Mouse (Mus musculus): ENCODE results near the gene Tbc1d2b.

Gene Tbc1d2b

DNA sequence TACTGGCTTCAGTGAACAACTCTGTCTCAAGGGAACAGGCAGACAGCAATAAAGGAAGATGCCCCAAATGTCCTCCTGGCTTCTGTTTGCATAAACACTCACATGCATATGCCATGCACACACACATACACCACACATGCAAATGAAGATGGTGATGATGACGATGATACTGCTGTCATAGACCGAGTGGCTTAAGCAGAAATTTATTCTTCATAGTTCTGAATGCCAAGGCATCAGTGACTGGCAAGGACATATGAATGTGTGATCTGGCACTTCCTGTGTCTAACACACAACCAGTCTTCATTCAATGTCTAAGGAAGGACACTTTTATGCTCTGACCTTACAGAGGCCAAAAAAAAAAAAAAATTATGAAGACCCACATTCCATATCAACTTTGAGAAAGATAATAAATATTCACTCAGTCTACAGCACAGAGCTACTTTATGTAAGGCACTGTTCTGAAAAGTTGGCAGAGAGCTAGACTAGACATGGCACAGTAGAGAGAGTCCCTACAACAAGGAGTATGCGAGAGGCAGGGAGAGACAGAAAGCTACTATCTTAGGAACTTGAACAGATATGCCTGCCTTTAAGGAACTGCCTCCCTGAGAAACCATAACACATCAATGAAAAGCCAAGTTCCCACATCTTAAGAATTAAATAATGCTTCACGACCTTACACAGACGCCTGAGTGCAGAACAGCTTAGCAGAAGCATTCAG is 5.1 kb downstream of the Tbc1d2b start:
- DNase-seq (ENCODE audit: low read depth, low spot score): no peak

DNA sequence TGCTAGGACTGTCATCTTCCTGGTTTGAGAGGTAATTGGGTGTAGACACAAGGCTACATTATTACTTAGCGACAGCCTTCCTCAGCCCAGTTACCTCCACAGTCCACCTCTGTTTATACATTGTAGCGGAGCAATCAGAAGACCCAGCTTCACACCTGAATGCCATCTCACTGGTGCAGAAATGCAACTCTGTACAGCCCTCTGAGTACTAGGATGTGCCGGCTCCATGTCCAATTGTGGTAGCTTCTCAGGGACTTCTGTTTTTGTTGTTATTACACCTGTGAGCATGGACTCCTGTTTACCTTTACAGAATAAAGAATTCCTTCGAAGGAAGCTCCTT is 7.3 kb downstream of the Tbc1d2b start:
- no peak for DNase-seq (ENCODE audit: low read depth, low spot score)

DNA sequence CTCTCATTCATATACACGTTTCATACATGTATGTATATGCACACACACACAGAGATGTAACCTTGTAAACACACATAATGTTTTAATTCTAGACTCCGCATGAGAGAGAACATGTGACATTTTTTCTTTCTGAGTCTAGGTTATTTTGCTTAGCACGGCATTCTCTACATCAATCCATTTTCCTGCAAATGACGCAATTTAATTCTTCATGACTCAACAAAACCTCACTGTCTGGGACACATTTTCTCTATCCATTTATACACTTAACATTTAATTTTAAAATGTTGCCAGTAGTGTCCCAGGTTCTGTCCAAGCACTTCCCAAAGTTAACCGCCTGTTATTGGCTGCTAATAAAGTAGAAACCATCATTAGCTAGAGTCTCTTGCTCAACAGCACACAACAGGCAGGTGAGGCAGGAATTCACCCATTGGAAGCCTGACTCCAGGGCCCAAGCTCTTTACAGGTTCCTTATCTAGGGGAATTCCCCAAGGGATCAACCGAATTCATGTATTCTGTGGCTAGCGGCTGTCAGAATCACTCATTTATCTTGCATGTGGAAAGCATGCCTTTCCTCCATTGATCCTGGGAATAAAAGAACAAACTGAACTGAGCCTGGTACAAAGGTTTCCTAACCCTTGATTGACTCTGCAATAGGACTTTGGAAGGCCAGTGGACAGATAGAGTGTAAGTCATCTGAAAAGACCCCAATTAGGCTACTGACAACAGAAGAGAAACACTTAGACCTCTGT is 7.8 kb downstream of the Tbc1d2b start:
- peak; percentile 59 for DNase-seq (ENCODE audit: low read depth, low spot score)

DNA sequence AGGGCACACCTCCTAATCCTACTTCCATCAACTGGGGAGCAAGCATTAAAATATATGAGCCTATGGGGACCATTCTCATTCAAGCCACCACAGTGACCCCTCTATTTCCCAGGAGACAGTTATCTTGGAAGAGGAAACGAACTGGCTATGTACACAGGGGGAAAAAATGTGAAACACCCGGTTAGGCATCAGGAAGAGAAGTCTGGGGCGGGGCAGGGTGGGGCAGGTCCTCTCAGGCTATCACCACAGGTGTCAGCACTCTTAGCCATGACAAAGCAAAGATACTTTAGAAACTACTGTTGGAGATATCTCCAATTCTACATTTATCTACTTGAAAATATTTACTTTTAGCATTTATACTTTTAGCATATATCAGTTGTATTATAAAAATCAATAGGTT is 8.5 kb downstream of the Tbc1d2b start:
- no peak for DNase-seq (ENCODE audit: low read depth, low spot score)

DNA sequence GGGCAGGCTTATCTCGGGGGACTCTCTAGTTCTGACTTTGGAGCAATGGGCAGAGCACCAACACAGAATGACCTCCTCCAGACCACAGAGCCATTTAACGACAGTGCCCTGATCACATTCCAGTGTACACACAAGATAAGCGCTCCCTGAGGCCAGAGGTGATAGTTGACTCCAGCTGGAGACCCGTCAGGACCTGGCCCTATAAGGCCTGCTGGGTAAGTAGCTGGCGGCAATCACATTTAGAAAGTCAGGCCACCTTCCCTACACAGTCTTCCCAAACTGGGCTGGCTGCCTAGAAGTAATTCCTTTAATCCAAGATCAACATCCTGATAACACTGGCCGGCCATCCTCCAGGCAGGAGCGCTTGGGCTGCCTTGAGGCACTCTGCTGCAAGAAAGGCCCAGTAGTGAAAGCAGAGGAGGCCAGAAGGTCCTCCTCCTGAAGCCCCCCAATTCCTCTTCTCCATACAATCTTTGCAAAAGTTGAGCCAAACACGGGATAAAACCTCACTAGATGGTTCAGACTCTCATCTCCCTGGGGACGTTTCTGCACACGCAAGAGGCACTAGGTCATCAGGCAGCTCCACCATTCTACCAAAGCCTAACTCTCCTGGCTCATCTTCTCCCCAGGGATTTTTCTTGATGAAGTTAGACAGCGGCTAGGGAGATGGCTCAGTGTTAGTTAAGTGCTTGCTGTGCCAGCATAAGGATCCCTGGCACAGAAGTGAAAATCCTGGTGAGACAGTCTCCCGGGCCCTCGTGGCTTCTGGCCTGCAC is 9.8 kb downstream of the Tbc1d2b start:
- peak; percentile 68 for DNase-seq (ENCODE audit: low read depth, low spot score)

DNA sequence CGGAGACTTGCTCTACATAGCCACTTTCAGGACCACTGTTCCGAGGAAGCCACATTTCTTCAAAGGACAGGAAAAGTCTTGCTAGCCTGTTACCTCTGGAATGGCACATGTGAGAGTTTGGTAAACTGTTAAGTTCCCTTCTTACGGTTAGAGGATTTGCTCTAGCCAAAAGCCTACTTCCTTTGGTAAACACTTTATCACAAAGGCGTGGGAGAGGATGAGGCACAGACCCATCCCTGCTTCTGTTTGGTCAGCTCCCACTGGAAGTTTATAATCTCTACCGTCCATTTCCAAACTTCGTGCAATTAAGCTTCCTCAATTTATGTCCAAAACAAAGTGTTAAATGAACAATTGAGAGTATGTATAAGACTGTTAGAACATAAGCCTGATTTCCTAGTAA is 10.5 kb downstream of the Tbc1d2b start:
- no peak for DNase-seq (ENCODE audit: low read depth, low spot score)

DNA sequence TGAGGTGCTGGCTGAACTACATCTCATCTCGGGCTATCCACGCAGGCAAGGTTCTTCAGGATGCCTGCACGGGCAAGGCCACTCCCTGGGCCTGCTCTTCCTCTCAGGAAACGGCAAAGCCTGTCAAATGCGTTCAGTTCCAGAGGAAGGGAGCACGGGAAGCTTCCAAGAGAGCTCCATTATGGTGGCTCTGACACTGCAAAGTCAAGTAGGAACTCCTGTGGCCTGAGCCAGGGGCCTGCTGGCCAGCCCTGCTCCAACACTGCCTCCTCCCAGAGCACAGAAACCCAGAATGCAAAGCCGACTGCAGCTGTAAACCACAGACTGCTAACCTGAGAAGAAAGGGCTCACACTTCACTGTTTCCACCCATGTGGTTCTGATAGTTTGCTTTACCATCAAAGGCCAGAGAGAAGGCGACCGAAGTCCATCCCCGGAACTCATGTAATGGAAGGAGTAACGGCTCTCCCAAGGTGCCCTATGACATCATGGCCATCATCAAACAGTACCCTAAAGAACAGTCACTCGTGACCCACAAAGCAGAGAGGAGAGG is 11.1 kb downstream of the Tbc1d2b start:
- DNase-seq (ENCODE audit: low read depth, low spot score): no peak

DNA sequence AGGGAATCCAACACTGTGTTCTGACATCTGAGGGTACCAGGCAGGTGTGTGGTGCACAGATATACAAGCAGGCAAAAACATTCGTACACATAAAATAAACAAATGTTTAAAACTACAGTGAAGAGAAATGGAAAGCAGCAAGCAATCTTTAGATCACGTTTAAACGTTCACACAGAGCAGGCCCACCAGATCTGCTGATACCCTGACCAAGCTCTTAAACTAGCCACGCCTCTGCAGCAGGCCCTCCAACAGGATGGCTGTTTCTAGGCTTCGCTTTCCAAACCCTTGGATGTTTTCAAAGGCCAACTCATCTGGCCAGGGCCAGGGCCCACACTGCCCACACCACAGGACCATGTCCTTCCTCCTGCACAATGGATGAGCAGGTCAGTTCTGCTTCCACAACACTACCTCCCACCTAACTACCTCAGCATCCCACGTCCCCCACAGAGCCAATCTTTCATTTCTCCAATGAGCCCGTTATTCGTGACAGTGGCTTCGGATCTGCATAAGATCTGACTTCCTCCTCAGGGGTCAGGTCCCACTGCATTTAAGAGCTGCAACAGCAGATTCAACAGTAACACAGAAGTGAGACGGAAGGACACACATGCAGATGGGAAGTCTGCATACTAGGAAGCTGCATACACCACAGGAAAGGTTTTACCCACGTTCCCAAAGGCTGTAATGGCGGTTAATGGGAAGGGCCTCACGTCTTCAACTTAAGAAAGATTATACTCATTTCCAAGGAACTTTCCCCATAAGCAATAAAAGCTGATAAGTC is 12.7 kb downstream of the Tbc1d2b start:
- DNase-seq (ENCODE audit: low read depth, low spot score): no peak

DNA sequence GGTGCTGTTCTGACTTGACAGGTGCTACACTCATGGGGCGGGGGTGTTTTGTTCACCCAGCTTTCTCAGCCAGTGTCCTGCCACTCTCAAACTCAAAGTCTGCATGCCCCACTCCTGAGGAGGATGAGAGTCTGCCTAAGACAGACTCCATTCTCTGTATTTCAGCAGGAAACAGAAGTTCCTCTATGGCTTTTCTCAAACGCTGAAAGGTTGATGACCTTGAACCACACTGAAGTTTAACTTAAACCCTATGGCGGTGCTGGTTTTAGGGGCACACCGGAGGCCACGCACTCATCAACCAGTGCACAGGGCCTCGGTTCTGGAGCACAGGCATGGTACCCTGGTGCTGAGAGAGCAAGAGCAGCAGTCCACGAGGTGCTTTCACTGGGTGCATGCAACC is 13.4 kb downstream of the Tbc1d2b start:
- no peak for DNase-seq (ENCODE audit: low read depth, low spot score)

DNA sequence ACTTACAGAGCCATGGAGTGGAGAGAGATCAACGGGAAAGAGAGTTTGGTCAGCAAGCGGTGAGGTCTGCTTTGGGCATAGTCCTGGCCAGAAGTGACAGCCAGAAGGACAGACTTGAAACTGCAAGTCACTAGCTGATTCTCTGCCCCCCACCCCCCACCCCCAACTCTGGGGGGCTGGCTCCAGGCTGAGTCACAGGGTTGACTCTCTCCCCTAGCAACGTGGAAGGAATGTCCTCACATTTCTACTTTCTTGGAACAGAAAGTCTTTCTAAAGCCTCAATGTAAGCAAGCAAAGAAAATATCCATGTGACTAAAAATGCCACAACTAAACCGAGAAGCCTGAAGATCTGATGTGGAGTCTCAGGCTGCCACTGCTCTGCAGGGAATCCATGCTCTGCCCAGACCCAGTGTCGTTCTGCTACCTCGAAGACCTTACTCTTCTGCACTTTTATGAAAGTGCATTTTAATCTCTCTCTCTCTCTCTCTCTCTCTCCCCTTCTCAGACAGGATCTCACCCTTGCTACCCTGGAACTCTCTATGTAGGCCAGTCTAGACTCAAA is 14.7 kb downstream of the Tbc1d2b start:
- DNase-seq (ENCODE audit: low read depth, low spot score): peak; percentile 13

DNA sequence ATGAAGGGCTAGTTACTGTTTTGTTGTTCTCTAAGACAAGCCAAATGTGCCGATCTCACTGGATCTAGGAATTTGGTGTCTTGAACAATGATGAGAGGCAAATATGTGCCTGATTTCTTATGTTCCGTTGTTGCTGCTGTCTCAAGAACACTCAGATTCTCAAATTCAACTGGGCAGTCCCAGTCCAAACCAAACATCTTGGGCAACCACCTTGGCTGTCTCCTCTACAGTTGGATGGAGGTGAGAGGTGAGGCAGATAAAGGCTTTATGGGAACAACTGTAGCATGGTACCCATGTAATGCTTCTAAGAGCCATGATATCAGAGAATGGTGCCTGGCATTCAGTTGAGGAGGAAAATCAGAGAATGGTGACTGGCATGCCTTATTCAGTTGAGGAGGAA is 17.4 kb downstream of the Tbc1d2b start:
- no peak for DNase-seq (ENCODE audit: low read depth, low spot score)

DNA sequence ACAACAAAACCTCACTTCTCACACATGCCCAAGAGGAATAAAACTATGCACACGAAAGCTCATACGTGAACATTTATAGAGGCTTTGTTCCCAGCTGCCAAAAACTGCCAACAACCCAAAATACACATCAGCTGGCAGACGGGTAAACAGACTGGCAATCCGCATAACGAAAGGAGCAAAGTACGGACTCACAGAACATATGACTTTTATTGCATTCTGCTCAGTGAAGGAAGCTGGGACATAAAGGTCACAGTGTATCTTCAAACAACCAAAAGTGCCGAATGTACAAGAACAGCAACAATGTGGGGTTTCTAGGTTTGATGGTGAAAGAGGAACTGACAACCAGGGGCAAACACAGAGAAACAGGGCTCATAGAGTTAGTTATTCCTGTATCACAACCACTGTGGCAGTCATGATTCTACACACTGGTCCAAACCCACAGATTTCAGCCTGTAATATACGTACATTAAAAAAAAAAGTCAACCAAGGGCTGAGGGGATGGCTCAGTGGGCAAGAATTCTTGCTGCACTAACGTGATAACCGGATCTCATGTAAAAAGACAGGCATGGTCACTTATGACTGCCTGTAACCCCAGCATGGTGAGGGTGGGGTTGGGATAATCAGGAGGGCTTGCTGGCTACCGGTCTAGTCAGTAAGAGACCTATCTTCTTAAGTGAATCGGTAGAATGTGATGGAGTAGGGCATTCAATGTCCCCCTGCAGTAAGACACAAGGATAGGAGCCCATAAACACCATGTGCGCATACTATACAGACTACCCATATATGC is 19.4 kb downstream of the Tbc1d2b start:
- no peak for DNase-seq (ENCODE audit: low read depth, low spot score)

DNA sequence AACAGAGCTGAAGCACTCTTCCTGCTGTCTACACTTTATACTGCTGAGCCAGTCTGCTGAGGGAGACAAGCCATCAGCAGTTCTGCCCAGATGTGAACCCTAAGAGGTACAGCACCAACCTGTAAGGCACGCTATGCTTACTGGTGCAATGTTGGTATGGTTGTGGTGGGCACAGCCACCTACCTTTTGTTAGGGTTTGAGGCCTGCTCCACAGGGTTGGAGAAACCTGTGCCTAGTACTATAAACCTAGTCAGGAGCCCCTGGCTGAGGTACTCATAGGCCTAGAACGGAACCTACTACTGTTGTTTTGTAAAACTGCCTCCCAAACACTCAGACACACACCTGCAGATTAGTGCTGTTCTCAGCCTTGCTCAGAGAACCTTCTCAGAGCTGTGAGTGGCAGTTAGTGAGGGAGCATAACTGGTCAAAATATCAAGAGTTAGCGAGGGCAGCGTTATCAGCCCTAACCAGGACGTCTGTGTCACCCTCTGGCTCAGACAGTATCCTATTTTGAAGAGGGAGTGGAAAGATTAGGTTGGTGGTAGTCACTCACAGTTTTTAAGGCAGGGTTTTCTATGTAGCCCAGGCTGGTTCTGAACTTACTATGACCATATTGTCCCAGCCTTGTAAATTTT is 20.3 kb downstream of the Tbc1d2b start:
- DNase-seq (ENCODE audit: low read depth, low spot score): no peak

DNA sequence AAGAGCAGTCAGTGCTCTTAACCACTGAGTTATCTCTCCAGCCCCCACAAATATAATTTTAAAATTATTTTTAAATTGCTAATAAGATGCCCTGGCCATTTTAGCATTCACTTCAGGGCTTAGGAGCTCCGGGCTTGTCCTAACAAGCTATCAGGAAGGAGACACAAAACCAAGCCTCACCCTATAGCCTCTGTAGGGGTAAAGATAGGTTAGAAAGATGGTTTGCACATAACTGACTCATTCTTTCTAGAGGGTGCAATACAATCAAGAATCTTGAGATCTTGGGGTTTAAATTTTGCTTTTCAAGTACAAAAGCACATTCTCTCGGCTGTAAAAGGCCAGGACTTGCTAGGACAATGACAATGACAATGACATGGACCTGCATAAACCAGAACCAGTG is 21.6 kb downstream of the Tbc1d2b start:
- no peak for DNase-seq (ENCODE audit: low read depth, low spot score)

DNA sequence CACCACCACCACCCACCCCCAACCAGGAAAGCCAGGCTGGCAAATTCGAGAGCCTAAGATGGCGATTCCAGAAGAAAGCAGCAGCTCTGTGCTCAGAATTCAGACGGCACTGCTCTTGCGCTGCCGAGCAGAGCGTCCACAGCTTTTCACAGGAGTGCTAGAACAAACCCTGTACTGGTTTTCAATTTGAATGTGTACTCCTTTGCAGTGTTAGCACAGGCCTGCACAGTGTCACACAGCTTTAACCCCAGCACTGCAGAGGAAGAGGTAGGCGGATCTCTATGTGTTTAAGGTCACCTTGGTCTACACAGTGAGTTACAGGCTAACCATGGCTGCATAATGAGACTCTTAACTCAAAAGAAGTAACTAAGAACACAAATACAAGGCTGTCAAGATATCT is 22.3 kb downstream of the Tbc1d2b start:
- no peak for DNase-seq (ENCODE audit: low read depth, low spot score)

DNA sequence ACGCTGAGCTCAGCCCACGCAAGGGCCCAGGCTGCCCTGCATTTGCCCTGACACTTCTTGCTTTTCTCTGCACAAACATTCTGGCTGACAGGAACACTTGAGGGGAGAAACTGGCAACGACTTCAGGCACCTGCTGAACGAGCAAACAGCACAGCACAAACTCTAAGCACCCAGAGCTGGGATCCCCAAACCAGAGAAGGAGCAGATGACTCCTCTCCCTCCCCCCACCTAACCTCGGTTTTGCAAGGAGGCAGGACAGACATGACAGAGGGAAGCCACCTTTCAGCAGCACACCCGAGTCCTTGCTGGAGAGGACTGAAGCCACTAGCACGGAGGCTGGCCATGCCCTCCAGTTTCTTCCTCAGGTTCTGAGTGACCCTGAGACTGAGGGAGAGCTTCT is 23.3 kb downstream of the Tbc1d2b start:
- DNase-seq (ENCODE audit: low read depth, low spot score): no peak

DNA sequence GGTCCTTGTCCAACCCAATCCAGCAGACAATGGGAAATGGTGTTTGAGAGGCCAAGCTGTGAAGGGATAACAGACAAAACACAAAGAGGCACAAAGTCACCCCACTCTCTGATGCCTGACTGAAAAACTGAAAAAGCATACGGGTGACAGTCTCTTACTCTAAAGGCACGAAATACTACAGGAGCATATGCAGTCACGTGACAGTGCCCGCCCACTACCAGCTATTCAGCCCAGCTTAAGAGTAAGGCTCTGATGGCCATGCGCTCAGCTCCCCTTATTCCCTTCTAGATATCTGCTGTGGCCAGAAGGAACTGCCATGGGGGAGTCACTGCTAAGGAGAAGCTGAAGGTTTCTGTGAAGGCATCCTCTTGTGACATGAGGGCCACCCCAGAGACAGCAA is 24.8 kb downstream of the Tbc1d2b start:
- no peak for DNase-seq (ENCODE audit: low read depth, low spot score)

DNA sequence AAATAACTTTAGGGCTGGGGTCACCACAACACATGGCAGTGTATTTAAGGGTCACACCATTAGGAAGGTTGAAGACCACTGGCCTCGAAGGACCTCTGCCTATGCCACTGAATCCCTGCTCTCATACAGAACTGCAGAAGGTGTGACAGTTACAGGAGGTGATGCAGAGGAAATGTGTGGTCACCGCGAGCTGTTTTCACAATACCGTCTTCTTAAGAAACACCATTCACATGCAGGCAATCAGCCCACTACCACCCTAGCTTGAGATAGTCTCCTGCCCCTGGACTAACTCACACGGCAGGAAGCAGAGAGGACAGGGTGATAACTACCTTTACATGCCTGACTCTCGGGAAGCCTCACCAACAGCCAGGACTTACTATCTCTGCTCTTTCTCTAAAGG is 25.4 kb downstream of the Tbc1d2b start:
- no peak for DNase-seq (ENCODE audit: low read depth, low spot score)

DNA sequence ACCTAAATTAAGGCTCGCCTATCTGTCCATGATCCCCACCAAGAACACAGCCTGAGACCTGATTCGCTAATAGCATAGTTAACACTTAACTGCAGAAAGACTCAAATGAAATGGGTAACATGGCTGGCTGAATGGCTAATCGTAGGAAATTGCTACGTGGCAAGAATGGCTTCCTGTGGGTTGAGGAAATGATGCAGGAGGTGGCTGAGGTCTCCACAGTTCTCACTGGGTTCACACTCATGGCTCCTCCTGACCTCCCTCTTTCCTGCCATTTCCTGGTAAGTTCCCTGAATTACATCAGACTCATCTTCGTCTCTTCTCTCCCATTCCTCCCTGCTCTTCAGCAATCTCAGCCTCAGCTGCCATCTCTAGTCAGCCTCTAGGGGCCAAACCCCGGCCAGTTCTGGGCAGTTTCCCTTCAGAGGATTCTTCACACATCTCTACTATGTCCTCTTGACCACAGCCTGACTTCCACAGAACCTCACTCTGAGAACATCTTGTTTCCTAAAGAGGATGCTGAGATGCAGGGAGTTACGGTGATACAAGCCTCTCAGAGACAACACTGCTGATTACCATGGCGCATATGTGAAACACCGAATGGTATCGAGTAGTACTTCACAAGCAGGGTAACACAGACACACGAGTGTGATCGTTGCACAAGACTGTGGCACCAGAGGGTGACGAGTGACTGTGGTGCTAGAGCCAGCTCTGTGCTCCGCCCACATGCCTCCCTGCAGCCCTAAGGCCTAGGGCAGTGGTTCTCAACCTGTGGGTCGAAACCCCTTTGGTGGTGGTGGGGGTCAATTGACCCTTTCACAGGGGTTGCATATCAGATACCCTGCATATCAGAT is 26.1 kb downstream of the Tbc1d2b start:
- no peak for DNase-seq (ENCODE audit: low read depth, low spot score)

Data from 3T3-L1 (cell line).